Mouse (Mus musculus): ENCODE data around the gene Eci2. TPM values are rescaled to one million over a fixed set of nuclear protein-coding genes. Genes with fewer than 3 reads are reported as not detected.
"Not testable (repeated sequence)": the region's sequence is repeated elsewhere in the genome, so short reads cannot be mapped to it uniquely, and the experiment has no call there.

Gene Eci2
- total RNA-seq, 1 experiment from 2014 or later: 164 TPM

- DNase-seq: no peak
Measured at GRCm38 (mm10) chr13:34993085-34993484, 33.8 kb downstream of the Eci2 start.

GRCm38 (mm10) chr13:34991581-34992273 lies 35.2 kb downstream of the Eci2 start:
- DNase-seq: no peak

GRCm38 (mm10) chr13:34983479-34983878 lies 43.4 kb downstream of the Eci2 start:
- not testable (repeated sequence) for DNase-seq

GRCm38 (mm10) chr13:34978635-34979034 lies 48.3 kb downstream of the Eci2 start:
- DNase-seq: not testable (repeated sequence)

GRCm38 (mm10) chr13:34977410-34977809 lies 49.5 kb downstream of the Eci2 start:
- no peak for DNase-seq

- peak; percentile 27 for DNase-seq
Measured at GRCm38 (mm10) chr13:34976116-34976515, 50.8 kb downstream of the Eci2 start.

GRCm38 (mm10) chr13:34973770-34974169 lies 53.1 kb downstream of the Eci2 start:
- DNase-seq: no peak

- no peak for DNase-seq
Measured at GRCm38 (mm10) chr13:34973149-34973548, 53.7 kb downstream of the Eci2 start.

GRCm38 (mm10) chr13:34972456-34972855 lies 54.4 kb downstream of the Eci2 start:
- not testable (repeated sequence) for DNase-seq

GRCm38 (mm10) chr13:34965647-34966046 lies 61.2 kb downstream of the Eci2 start:
- DNase-seq: not testable (repeated sequence)

- no peak for DNase-seq
Measured at GRCm38 (mm10) chr13:34964866-34965265, 62.0 kb downstream of the Eci2 start.

- peak; percentile 12 for DNase-seq
Measured at GRCm38 (mm10) chr13:34964419-34964818, 62.5 kb downstream of the Eci2 start.

GRCm38 (mm10) chr13:34963511-34964397 lies 63.1 kb downstream of the Eci2 start, which contains the start of gene Eci3:
TSS of gene Eci3 (minus strand) at chr13:34963810.
- peak; percentile 58 for DNase-seq

GRCm38 (mm10) chr13:34960996-34961770 lies 65.7 kb downstream of the Eci2 start:
- no peak for DNase-seq

- DNase-seq: not testable (repeated sequence)
Measured at GRCm38 (mm10) chr13:34958158-34958557, 68.7 kb downstream of the Eci2 start.

GRCm38 (mm10) chr13:34956901-34957300 lies 70.0 kb downstream of the Eci2 start:
- DNase-seq: no peak

- DNase-seq: not testable (repeated sequence)
Measured at GRCm38 (mm10) chr13:34951437-34951836, 75.5 kb downstream of the Eci2 start.

GRCm38 (mm10) chr13:34942370-34942769 lies 84.5 kb downstream of the Eci2 start:
- DNase-seq: no peak

- DNase-seq: no peak
Measured at GRCm38 (mm10) chr13:34934931-34935644, 91.8 kb downstream of the Eci2 start.
